Mouse (Mus musculus) A20 (cell line): ENCODE results near the gene Cox17.

ENCODE experiments used
- DNase-seq: peaks from one replicate; pipeline ENCODE4 v3.0.0-alpha.2; 2011; ENCODE audit warnings: low read depth, low spot score

Cox17 gene

GRCm38 (mm10) chr16:38348217-38348761 is 1.5 kb downstream of the Cox17 start:
- peak; percentile 53 for DNase-seq

- no peak for DNase-seq
These were observed 3.1 kb downstream of the Cox17 start for GRCm38 (mm10) chr16:38349881-38350280.

- DNase-seq, result peak; percentile 50
These were observed 3.6 kb downstream of the Cox17 start for GRCm38 (mm10) chr16:38350361-38350855.

GRCm38 (mm10) chr16:38350939-38351338 is 4.1 kb downstream of the Cox17 start:
- no peak for DNase-seq

GRCm38 (mm10) chr16:38352031-38352430 is 5.2 kb downstream of the Cox17 start:
- no peak for DNase-seq

- DNase-seq, result no peak
These were observed 6.1 kb downstream of the Cox17 start for GRCm38 (mm10) chr16:38352851-38353250.

- DNase-seq, result peak; percentile 40
These were observed 6.9 kb downstream of the Cox17 start for GRCm38 (mm10) chr16:38353642-38354041.

GRCm38 (mm10) chr16:38354185-38354913 is 7.6 kb downstream of the Cox17 start:
- no peak for DNase-seq

- DNase-seq, result peak; percentile 32
These were observed 11.5 kb downstream of the Cox17 start for GRCm38 (mm10) chr16:38358256-38358812.

GRCm38 (mm10) chr16:38359241-38359640 is 12.4 kb downstream of the Cox17 start:
- peak; percentile 60 for DNase-seq

GRCm38 (mm10) chr16:38359857-38360256 is 13.1 kb downstream of the Cox17 start:
- peak; percentile 25 for DNase-seq

- peak; percentile 71 for DNase-seq
These were observed 13.5 kb downstream of the Cox17 start for GRCm38 (mm10) chr16:38360317-38360716.

GRCm38 (mm10) chr16:38361933-38362332 is 15.1 kb downstream of the Cox17 start, which contains the start of gene Popdc2:
Gene Popdc2, plus strand, starts transcription at chr16:38362209.
- DNase-seq, result no peak

GRCm38 (mm10) chr16:38362493-38363255 is 15.9 kb downstream of the Cox17 start:
- DNase-seq, result no peak

GRCm38 (mm10) chr16:38363256-38363595 is 16.4 kb downstream of the Cox17 start:
- no peak for DNase-seq

GRCm38 (mm10) chr16:38363657-38364056 is 16.9 kb downstream of the Cox17 start:
- DNase-seq, result no peak

GRCm38 (mm10) chr16:38365390-38365789 is 18.6 kb downstream of the Cox17 start:
- DNase-seq, result no peak

- no peak for DNase-seq
These were observed 19.4 kb downstream of the Cox17 start for GRCm38 (mm10) chr16:38366231-38366630.

GRCm38 (mm10) chr16:38368336-38368735 is 21.5 kb downstream of the Cox17 start:
- DNase-seq, result no peak

GRCm38 (mm10) chr16:38369000-38369399 is 22.2 kb downstream of the Cox17 start:
- DNase-seq, result no peak

- DNase-seq, result no peak
These were observed 22.6 kb downstream of the Cox17 start for GRCm38 (mm10) chr16:38369431-38369830.

GRCm38 (mm10) chr16:38369992-38370484 is 23.2 kb downstream of the Cox17 start:
- no peak for DNase-seq
